Mouse (Mus musculus): Measurements from ENCODE around the gene Dennd4a. TPM values are rescaled to one million over a fixed set of nuclear protein-coding genes. Genes with fewer than 3 reads are reported as not detected.
"Not testable (repeated sequence)": the region's sequence is repeated elsewhere in the genome, so short reads cannot be mapped to it uniquely, and the experiment has no call there.

The Dennd4a gene
- polyA plus RNA-seq, 1 experiment from 2014 or later: 5.2 TPM

- H3K27me3 ChIP-seq (ENCODE audit: insufficient read depth, low read length): no peaks in the 10 kb centered on the region
- H3K4me2 ChIP-seq (replicated peaks; ENCODE audit: low read depth, low read length): no peak overlapping the region
- WGBS: 72% methylated on average over 14 of the region's 14 CpGs
- H3K4me3 ChIP-seq (ENCODE audit: low read length): no peak overlapping the region
- H3K36me3 ChIP-seq (ENCODE audit: insufficient read depth, low read length): no peaks in the 10 kb centered on the region
- no peaks in the 10 kb centered on the region for H3K9me3 ChIP-seq (ENCODE audit: low read length)
- ATAC-seq (ENCODE audit: low FRiP score, low TSS enrichment): no peak
- H3K4me1 ChIP-seq (ENCODE audit: insufficient read depth, low read length): peaks cover 1% of the 10 kb centered on the region
- no peak overlapping the region for H3K27ac ChIP-seq (ENCODE audit: low read length)
- no peak overlapping the region for H3K9ac ChIP-seq (replicated peaks; ENCODE audit: low read length)
Observed at GRCm38 (mm10) chr9:64807061-64807808, 3.9 kb upstream of the Dennd4a start.

GRCm38 (mm10) chr9:64809851-64810250, 1.3 kb upstream of the Dennd4a start:
- H3K36me3 ChIP-seq (ENCODE audit: insufficient read depth, low read length): no peaks in the 10 kb centered on the region
- H3K4me3 ChIP-seq (ENCODE audit: low read length): no peak overlapping the region
- H3K27me3 ChIP-seq (ENCODE audit: insufficient read depth, low read length): no peaks in the 10 kb centered on the region
- 85% methylated on average over 3 of the region's 3 CpGs for WGBS
- no peak overlapping the region for H3K4me2 ChIP-seq (replicated peaks; ENCODE audit: low read depth, low read length)
- no peak overlapping the region for H3K9ac ChIP-seq (replicated peaks; ENCODE audit: low read length)
- H3K9me3 ChIP-seq (ENCODE audit: low read length): no peaks in the 10 kb centered on the region
- peaks cover 5% of the 10 kb centered on the region for H3K4me1 ChIP-seq (ENCODE audit: insufficient read depth, low read length)
- ATAC-seq (ENCODE audit: low FRiP score, low TSS enrichment): no peak
- no peak overlapping the region for H3K27ac ChIP-seq (ENCODE audit: low read length)

DNA sequence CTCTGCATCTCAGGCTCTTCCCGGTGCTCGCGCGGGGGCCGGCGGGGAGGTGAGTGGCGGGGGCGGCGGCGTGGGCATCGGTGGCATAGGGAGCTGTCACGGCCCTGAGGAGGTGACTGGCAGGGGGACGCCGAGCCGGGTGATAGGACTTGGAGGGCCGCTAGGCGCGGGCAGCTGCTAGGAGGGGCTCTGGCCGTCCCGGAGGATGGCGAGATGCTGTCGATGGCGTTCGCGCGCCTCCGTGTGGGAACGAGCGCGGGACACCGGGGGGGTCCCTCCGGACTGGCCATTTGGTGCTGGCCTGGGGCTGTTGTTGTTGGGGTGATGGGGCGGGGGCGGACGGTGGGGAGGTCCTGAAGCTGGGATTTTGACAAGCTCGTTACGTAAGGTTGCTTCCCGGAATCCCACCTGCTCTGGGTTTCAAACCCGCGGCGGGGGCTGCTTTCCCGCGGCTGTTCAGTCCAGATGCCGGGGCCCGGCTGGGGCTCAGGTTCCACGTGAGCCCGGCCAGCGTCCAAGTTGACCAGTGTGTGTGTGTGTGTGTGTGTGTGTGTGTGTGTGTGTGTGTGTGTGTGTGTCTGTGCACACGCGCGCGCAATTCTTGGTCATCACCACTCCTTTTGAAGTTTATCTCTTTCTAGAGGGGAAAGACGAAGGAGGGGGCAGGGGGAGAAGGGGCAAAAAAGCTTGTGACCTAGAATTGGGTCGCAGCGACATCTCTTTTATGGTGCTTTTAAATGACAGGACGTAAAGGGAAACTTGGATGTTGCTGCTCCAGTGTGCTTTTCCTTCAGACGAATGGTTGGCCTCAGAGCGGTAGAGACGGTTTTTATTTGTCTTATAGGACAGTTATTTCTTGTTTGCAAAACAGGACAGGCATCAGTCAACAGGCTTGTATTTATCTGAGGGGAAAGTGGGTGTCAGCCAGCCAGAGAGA, 666 bp downstream of the Dennd4a start:
- H3K4me3 ChIP-seq (ENCODE audit: low read length): peak overlapping the region; percentile 91
- H3K27me3 ChIP-seq (ENCODE audit: insufficient read depth, low read length): no peaks in the 10 kb centered on the region
- no peaks in the 10 kb centered on the region for H3K36me3 ChIP-seq (ENCODE audit: insufficient read depth, low read length)
- peak; percentile 83 for ATAC-seq (ENCODE audit: low FRiP score, low TSS enrichment)
- WGBS: under 1% methylated on average over 51 of the region's 59 CpGs
- H3K4me1 ChIP-seq (ENCODE audit: insufficient read depth, low read length): peaks cover 5% of the 10 kb centered on the region
- no peaks in the 10 kb centered on the region for H3K9me3 ChIP-seq (ENCODE audit: low read length)
- peak overlapping the region; percentile 73 for H3K9ac ChIP-seq (replicated peaks; ENCODE audit: low read length)
- peak overlapping the region; percentile 82 for H3K27ac ChIP-seq (ENCODE audit: low read length)
- peak overlapping the region; percentile 82 for H3K4me2 ChIP-seq (replicated peaks; ENCODE audit: low read depth, low read length)

DNA sequence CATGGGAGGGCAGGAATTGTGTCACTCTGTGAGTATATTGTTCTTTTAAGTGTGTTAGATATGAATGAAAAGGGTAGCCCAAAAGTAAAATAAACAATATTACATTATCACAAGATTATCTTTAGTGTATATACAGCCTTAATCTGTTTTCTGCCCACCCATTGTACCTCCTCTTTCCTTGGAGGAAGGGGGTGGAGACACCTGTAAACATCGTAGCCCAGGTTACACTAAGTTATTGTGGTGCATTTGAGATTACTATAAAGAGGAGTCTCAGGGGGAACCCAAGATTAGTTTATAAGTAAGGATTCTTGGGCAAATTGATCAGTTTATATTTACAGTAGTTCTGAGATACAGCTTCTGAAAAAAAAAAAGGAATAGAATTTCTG, 1.3 kb downstream of the Dennd4a start:
- H3K4me1 ChIP-seq (ENCODE audit: insufficient read depth, low read length): peaks cover 5% of the 10 kb centered on the region
- H3K4me3 ChIP-seq (ENCODE audit: low read length): peak overlapping the region; percentile 91
- no peak for ATAC-seq (ENCODE audit: low FRiP score, low TSS enrichment)
- WGBS: 25% methylated on average over 1 of the region's 1 CpGs
- no peaks in the 10 kb centered on the region for H3K27me3 ChIP-seq (ENCODE audit: insufficient read depth, low read length)
- H3K36me3 ChIP-seq (ENCODE audit: insufficient read depth, low read length): no peaks in the 10 kb centered on the region
- no peak overlapping the region for H3K27ac ChIP-seq (ENCODE audit: low read length)
- peak overlapping the region; percentile 73; the same call in 1 of the 2 replicates for H3K9ac ChIP-seq (replicated peaks; ENCODE audit: low read length)
- peak overlapping the region; percentile 82 for H3K4me2 ChIP-seq (replicated peaks; ENCODE audit: low read depth, low read length)
- H3K9me3 ChIP-seq (ENCODE audit: low read length): no peaks in the 10 kb centered on the region

DNA sequence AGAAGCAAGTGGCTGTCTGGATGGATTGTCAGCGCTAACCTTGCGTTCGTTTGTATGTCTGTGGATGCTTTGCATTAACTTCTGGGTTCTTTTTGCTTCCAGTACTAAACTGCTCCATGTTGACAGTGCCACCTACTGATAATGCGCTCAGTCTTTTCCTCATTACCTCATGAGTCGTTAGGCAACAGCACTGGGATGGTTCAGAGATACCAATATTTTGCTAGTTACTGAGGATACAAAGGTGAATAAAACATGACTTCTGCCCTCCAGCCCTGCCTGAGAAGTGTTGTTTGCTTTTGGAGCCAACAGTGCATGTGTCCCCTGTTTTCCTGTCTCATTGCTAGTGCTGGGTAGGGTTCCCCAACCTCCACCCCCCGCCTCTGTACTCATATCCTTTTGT, 3.1 kb downstream of the Dennd4a start:
- no peak overlapping the region for H3K4me3 ChIP-seq (ENCODE audit: low read length)
- WGBS: 85% methylated on average over 6 of the region's 6 CpGs
- H3K27ac ChIP-seq (ENCODE audit: low read length): no peak overlapping the region
- no peak overlapping the region for H3K4me2 ChIP-seq (replicated peaks; ENCODE audit: low read depth, low read length)
- no peak overlapping the region for H3K9ac ChIP-seq (replicated peaks; ENCODE audit: low read length)
- no peak for ATAC-seq (ENCODE audit: low FRiP score, low TSS enrichment)
- H3K36me3 ChIP-seq (ENCODE audit: insufficient read depth, low read length): no peaks in the 10 kb centered on the region
- H3K27me3 ChIP-seq (ENCODE audit: insufficient read depth, low read length): no peaks in the 10 kb centered on the region
- no peaks in the 10 kb centered on the region for H3K9me3 ChIP-seq (ENCODE audit: low read length)
- H3K4me1 ChIP-seq (ENCODE audit: insufficient read depth, low read length): peaks cover 5% of the 10 kb centered on the region

DNA sequence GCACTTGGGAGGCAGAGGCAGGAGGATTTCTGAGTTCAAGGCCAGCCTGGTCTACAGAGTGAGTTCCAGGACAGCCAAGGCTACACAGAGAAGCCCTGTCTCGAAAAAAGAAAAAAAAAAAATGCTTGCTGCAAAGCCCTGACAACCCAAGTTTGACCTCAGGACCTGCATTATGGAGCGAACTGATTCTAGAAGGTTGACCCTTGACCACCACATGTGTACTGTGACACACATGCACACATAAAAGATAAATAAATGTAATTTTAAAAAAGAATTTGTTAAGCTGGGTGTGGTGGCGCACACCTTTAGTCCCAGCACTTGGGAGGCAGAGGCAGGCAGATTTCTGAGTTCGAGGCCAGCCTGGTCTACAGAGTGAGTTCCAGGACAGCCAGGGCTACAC, 8.5 kb downstream of the Dennd4a start:
- not testable (repeated sequence) for H3K36me3 ChIP-seq (ENCODE audit: insufficient read depth, low read length); H3K27ac ChIP-seq (ENCODE audit: low read length); H3K9ac ChIP-seq (replicated peaks; ENCODE audit: low read length); H3K4me1 ChIP-seq (ENCODE audit: insufficient read depth, low read length); H3K9me3 ChIP-seq (ENCODE audit: low read length); H3K27me3 ChIP-seq (ENCODE audit: insufficient read depth, low read length); H3K4me3 ChIP-seq (ENCODE audit: low read length); H3K4me2 ChIP-seq (replicated peaks; ENCODE audit: low read depth, low read length); ATAC-seq (ENCODE audit: low FRiP score, low TSS enrichment)
- 93% methylated on average over 4 of the region's 4 CpGs for whole genome bisulfite sequencing

DNA sequence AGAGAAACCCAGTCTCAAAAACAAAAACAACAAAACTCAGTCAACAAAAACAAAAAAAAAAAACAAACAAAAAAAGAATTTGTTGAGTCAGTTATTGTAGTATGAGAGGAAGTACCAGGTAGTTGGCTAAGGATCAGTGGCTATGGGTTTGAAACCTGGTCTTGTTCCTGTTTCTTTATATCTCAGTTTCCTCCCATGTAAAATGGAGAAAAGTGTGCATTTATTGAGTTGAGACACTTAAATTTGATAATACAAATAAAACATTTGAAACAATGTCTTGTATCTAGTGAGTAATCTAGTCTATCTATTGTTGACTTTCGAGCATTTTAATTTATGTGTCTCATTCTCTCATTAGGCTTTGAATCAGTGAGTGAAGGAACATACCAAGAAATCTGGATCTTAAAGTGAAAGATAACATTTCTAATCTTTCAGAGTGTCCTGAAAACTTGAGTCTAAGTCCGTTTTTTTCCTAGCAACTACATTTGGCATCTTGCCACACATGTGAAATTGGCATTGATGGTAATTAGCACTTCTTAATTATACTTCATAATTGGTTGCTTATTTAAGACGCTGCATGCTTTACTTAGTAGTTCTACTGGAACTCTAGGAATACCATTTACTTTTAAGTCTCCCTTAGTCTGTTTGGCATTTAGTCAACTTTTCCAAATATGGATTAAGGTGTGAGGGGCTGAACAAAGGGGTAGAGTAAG, 9.1 kb downstream of the Dennd4a start:
- H3K9me3 ChIP-seq (ENCODE audit: low read length): no peaks in the 10 kb centered on the region
- no peaks in the 10 kb centered on the region for H3K27me3 ChIP-seq (ENCODE audit: insufficient read depth, low read length)
- no peaks in the 10 kb centered on the region for H3K36me3 ChIP-seq (ENCODE audit: insufficient read depth, low read length)
- no peak overlapping the region for H3K4me2 ChIP-seq (replicated peaks; ENCODE audit: low read depth, low read length)
- 76% methylated on average over 3 of the region's 3 CpGs for WGBS
- ATAC-seq (ENCODE audit: low FRiP score, low TSS enrichment): no peak
- no peak overlapping the region for H3K4me3 ChIP-seq (ENCODE audit: low read length)
- H3K9ac ChIP-seq (replicated peaks; ENCODE audit: low read length): no peak overlapping the region
- H3K4me1 ChIP-seq (ENCODE audit: insufficient read depth, low read length): no peaks in the 10 kb centered on the region
- no peak overlapping the region for H3K27ac ChIP-seq (ENCODE audit: low read length)

DNA sequence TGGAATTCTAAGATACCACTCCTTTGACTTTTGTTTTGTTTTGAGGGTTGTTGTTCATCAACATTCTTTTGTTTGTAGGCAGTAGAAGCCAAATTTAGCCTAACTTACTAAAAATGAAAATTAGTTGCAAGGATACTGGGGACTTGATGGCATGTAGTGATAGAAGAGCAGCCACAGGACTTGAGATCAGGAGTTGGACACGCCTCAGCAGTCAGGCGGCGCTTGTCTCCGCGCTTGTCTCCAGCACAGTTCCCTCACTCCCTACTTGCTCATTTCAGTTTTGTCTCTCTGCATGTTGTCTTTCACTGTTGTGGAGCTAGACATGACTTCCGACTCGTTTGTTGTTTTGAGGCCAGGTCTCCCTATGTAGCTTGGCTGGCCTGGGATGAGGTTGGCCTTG, 11.1 kb downstream of the Dennd4a start:
- Histone ChIP-seq H3K27ac (ENCODE audit: low read length) (no peak overlapping the region), H3K27me3 (ENCODE audit: insufficient read depth, low read length) (no peaks in the 10 kb centered on the region), H3K4me1 (ENCODE audit: insufficient read depth, low read length) (no peaks in the 10 kb centered on the region), H3K9me3 (ENCODE audit: low read length) (no peaks in the 10 kb centered on the region), H3K4me2 (replicated peaks; ENCODE audit: low read depth, low read length) (no peak overlapping the region), H3K36me3 (ENCODE audit: insufficient read depth, low read length) (no peaks in the 10 kb centered on the region), H3K9ac (replicated peaks; ENCODE audit: low read length) (no peak overlapping the region), H3K4me3 (ENCODE audit: low read length) (no peak overlapping the region)
- ATAC-seq (ENCODE audit: low FRiP score, low TSS enrichment): no peak
- 76% methylated on average over 7 of the region's 7 CpGs for WGBS

DNA sequence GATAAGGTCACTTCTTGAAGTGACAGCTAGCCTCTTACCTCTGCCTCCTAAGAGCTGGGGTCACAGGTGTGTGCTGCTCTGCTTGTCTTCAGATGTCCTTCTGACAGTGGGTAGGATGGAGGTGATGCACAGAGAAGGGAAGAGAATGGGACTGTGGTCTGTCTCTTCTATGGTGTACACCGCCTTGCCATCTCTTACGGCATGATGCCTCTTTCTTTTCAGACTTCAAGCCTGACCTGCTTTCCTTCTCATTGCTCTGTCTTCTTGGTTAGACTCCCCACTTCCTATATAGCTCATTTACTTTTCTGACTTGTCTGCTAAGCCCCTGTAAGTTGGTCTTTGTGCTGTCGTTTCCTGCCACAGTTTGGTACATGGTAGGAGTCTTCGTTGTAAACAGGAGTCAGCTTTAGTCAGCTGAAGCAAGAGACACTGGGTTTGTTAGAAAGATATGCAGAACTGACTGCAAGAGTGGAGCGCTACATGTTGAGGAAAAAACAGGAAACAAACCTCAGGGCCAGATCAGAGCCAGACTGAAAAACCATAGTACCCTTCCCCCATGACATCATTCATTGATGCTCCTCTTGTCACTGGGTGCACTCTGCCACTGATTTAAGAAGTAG, 13.4 kb downstream of the Dennd4a start:
- WGBS: 85% methylated on average over 5 of the region's 5 CpGs
- Histone ChIP-seq H3K27me3 (ENCODE audit: insufficient read depth, low read length) (no peaks in the 10 kb centered on the region), H3K4me1 (ENCODE audit: insufficient read depth, low read length) (no peaks in the 10 kb centered on the region), H3K9me3 (ENCODE audit: low read length) (no peaks in the 10 kb centered on the region), H3K27ac (ENCODE audit: low read length) (no peak overlapping the region), H3K36me3 (ENCODE audit: insufficient read depth, low read length) (no peaks in the 10 kb centered on the region), H3K9ac (replicated peaks; ENCODE audit: low read length) (no peak overlapping the region), H3K4me3 (ENCODE audit: low read length) (no peak overlapping the region), H3K4me2 (replicated peaks; ENCODE audit: low read depth, low read length) (no peak overlapping the region)
- ATAC-seq (ENCODE audit: low FRiP score, low TSS enrichment): no peak

Measured in kidney, embryonic 16.5 days (tissue).